In the genomic region with DNA sequence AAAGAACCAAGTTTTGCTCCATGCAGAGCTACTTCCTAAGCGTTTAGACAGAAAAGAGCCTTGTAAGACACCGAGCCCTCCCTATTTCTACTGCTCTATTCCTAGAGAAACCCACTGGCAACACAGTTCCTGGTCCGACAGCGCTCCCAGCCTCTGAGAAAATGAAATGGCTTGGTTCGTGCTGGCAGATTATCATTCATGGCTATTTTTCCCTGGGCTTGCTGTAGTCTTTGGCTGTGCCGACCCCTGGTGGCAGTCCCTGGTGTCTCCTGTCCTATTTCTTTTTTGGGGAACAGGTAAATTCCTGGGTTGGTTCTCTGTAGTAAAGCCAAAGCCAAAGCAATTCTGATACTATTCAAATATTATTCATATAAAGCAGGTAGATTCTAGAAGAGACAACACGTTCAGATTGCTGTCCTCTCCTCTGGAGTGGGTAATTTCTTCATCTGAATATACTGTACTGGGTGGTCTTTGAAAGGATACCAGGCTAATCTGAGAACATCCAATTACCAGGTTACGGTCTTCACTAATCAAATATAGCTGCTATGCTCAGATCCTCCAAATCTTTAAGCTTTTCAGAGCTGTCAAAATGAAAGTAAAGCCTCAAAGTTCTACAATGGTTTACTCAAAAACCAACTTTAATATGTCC, we compare ENCODE assay signal across 8 mouse cellular contexts.
DNase-seq lines count a peak whose midpoint lies in the region; ATAC-seq and TF ChIP-seq lines count a peak whose summit lies in the region.

No protein-coding gene starts in this region.

- no peaks in the 10 kb centered on the region for H3K9me3 ChIP-seq in heart, embryonic 12.5 days (replicated peaks)
- H3K9me3 ChIP-seq in kidney, embryonic 15.5 days (replicated peaks), result no peaks in the 10 kb centered on the region
- no peaks in the 10 kb centered on the region for H3K9me3 ChIP-seq in limb, embryonic 15.5 days
- H3K9me3 ChIP-seq in stomach, embryonic 14.5 days (ENCODE audit: control insufficient read depth, low read depth, low read length), result no peaks in the 10 kb centered on the region

- peak; percentile 67 for ATAC-seq in heart, embryonic 12.5 days (ENCODE audit: insufficient number of reproducible peaks, low FRiP score)
- peak; percentile 86 for ATAC-seq in kidney, embryonic 15.5 days (replicated peaks; ENCODE audit: low FRiP score)
- ATAC-seq in limb, embryonic 15.5 days (ENCODE audit: insufficient number of reproducible peaks, low FRiP score, low TSS enrichment, low read depth), result peak; percentile 76
- peak; percentile 83 for ATAC-seq in stomach, embryonic 14.5 days (ENCODE audit: insufficient number of reproducible peaks, insufficient read depth, low FRiP score, low read depth)

- no peak overlapping the region for H3K4me3 ChIP-seq in embryonic fibroblast, embryonic 13.5 days (ENCODE audit: insufficient read depth, low read length)
- no peak overlapping the region for H3K4me3 ChIP-seq in heart, embryonic 12.5 days
- H3K4me3 ChIP-seq in kidney, embryonic 15.5 days (replicated peaks), result no peak overlapping the region
- H3K4me3 ChIP-seq in limb, embryonic 15.5 days, result no peak overlapping the region
- H3K4me3 ChIP-seq in stomach, embryonic 14.5 days (ENCODE audit: low read depth, low read length), result no peak overlapping the region

- peaks cover 40% of the 10 kb centered on the region for H3K36me3 ChIP-seq in heart, embryonic 12.5 days
- peaks cover 44% of the 10 kb centered on the region for H3K36me3 ChIP-seq in kidney, embryonic 15.5 days
- H3K36me3 ChIP-seq in limb, embryonic 15.5 days, result peaks cover 23% of the 10 kb centered on the region
- H3K36me3 ChIP-seq in stomach, embryonic 14.5 days (ENCODE audit: control insufficient read depth, insufficient read depth, low read length), result peaks cover 22% of the 10 kb centered on the region

- H3K27ac ChIP-seq in embryonic fibroblast, embryonic 13.5 days (ENCODE audit: insufficient read depth, low read length), result no peak overlapping the region
- peak overlapping the region; percentile 66 for H3K27ac ChIP-seq in heart, embryonic 12.5 days (ENCODE audit: poor library complexity, severe bottlenecking)
- no peak overlapping the region for H3K27ac ChIP-seq in kidney, embryonic 15.5 days
- peak overlapping the region; percentile 50; the same call in 1 of the 2 replicates for H3K27ac ChIP-seq in limb, embryonic 15.5 days
- peak overlapping the region; percentile 50; the same call in 1 of the 2 replicates for H3K27ac ChIP-seq in stomach, embryonic 14.5 days (ENCODE audit: low read length)

- DNase-seq in CD4-positive, CD25-positive, alpha-beta regulatory T cell, adult 2 months (ENCODE audit: low read depth, low spot score), result peak; percentile 83
- DNase-seq in brain, adult 2 months (ENCODE audit: low read depth, low spot score), result peak; percentile 85
- peak; percentile 75 for DNase-seq in naive thymus-derived CD4-positive, alpha-beta T cell, adult 2 months (ENCODE audit: low read depth)

- TF ChIP-seq CTCF in embryonic fibroblast, embryonic 13.5 days (IDR thresholded peaks at IDR 0.05; ENCODE audit: borderline replicate concordance, insufficient read depth, low read length), result 0 out of 2 replicates have a peak, but pooled peaks have one; percentile 33

- no peak for TF ChIP-seq POLR2A in embryonic fibroblast, embryonic 13.5 days (IDR thresholded peaks at IDR 0.05; ENCODE audit: low read depth, low read length)

- no peaks in the 10 kb centered on the region for H3K27me3 ChIP-seq in heart, embryonic 12.5 days (replicated peaks)
- H3K27me3 ChIP-seq in kidney, embryonic 15.5 days, result no peaks in the 10 kb centered on the region
- H3K27me3 ChIP-seq in limb, embryonic 15.5 days, result no peaks in the 10 kb centered on the region
- H3K27me3 ChIP-seq in stomach, embryonic 14.5 days (ENCODE audit: control insufficient read depth, insufficient read depth, low read length), result no peaks in the 10 kb centered on the region

- no peak overlapping the region for H3K9ac ChIP-seq in heart, embryonic 12.5 days
- H3K9ac ChIP-seq in kidney, embryonic 15.5 days, result no peak overlapping the region
- H3K9ac ChIP-seq in limb, embryonic 15.5 days, result no peak overlapping the region
- H3K9ac ChIP-seq in stomach, embryonic 14.5 days (replicated peaks; ENCODE audit: low read depth, low read length), result no peak overlapping the region

- H3K4me2 ChIP-seq in heart, embryonic 12.5 days, result no peak overlapping the region
- no peak overlapping the region for H3K4me2 ChIP-seq in kidney, embryonic 15.5 days
- no peak overlapping the region for H3K4me2 ChIP-seq in limb, embryonic 15.5 days
- H3K4me2 ChIP-seq in stomach, embryonic 14.5 days (replicated peaks; ENCODE audit: low read depth, low read length), result no peak overlapping the region

- H3K4me1 ChIP-seq in embryonic fibroblast, embryonic 13.5 days (ENCODE audit: control insufficient read depth, insufficient read depth, low read length), result no peaks in the 10 kb centered on the region; the same call in 1 of the 2 replicates
- H3K4me1 ChIP-seq in heart, embryonic 12.5 days (replicated peaks), result peaks cover 32% of the 10 kb centered on the region
- peaks cover 9% of the 10 kb centered on the region for H3K4me1 ChIP-seq in kidney, embryonic 15.5 days
- peaks cover 15% of the 10 kb centered on the region for H3K4me1 ChIP-seq in limb, embryonic 15.5 days
- peaks cover 9% of the 10 kb centered on the region; the same call in 1 of the 2 replicates for H3K4me1 ChIP-seq in stomach, embryonic 14.5 days (ENCODE audit: control insufficient read depth, insufficient read depth, low read length)

- WGBS in heart, embryonic 12.5 days, result 49% methylated on average over 8 of the region's 8 CpGs
- WGBS in kidney, embryonic 15.5 days, result 53% methylated on average over 8 of the region's 8 CpGs
- WGBS in limb, embryonic 15.5 days, result 50% methylated on average over 8 of the region's 8 CpGs
- WGBS in stomach, embryonic 14.5 days, result 45% methylated on average over 8 of the region's 8 CpGs

Comparison
In these comparisons a context has a peak if more than half of its experiments do, and no peak if none do; other contexts are left out.
1. H3K27ac ChIP-seq: peak in heart, embryonic 12.5 days (single experiment), limb, embryonic 15.5 days (single experiment) and stomach, embryonic 14.5 days (single experiment); none in embryonic fibroblast, embryonic 13.5 days (single experiment) and kidney, embryonic 15.5 days (single experiment).
2. Peak in every context shown above with its lines, with median percentiles within 50 percentile points of each other: DNase-seq and ATAC-seq.